Mouse (Mus musculus) c-Kit-negative CD71-positive TER-119-positive erythroid progenitor cells, embryonic 14.5 days (primary cell): ENCODE measurements around the gene Tbl1xr1.

ENCODE experiments used
- DNase-seq: peaks from one replicate; pipeline ENCODE4 v3.0.0-alpha.2; 2013; ENCODE audit warnings: low read depth, low spot score

Gene Tbl1xr1

DNA sequence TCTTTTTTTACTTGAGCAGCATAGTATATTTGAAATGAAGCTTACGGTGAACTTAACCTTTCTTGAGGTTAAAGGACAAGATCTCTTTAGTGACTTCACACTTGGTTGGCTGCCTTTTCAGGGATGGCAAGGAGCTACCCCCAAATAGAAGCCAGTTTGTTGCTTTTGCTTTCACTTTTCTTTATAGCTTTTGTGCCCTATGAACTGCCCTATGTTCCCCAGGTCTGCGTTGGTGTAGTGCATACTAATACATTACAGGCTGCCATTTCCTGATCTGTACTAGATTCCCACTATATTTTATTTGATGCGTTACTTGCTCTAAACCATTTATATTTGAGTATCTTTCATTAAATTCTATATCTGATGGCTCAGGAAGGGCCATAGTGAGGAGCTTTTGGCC lies 127.7 kb downstream of the Tbl1xr1 start:
- no peak for DNase-seq

GRCm38 (mm10) chr3:22221557-22221956 lies 145.1 kb downstream of the Tbl1xr1 start:
- DNase-seq, result no peak

DNA sequence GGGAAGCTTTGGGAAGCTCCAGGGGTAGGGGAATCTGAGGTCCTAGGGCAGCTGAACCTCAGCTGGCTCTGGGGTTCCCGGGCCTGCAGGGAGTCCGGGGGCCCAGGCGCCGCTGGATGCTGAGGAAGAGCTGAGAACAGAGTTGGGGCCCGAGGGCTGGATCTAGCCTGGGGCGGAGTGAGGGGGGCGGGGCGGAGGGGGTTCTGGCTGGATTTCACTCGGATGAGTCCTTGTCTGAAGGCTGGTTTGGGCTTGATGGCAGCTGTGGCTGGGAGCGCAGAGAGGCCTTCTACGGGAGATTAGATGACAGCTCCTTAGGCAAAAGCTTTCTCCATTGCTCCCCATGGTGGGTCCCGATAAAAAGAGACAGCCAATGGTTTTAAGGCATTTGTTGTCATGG lies 145.9 kb downstream of the Tbl1xr1 start:
- DNase-seq, result no peak

DNA sequence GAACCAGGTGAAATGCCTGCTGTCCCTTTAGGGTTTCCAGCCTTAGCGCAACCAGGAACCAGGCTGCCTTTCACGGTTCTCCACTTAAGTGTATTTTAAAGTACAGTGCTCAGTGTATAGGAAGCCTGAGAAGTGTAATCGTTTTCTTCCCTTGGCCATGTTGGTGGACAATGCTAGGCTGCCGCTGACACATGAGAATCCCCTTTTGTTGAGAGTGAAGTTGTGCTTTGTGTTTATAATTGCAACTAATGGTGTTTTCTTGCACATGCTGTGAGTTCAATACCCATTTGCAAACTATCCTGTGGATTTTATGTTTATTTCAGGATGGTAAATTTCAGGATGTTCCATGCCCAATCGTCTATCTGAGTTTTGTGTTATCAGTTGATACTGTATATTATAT lies 146.6 kb downstream of the Tbl1xr1 start:
- DNase-seq, result no peak

DNA sequence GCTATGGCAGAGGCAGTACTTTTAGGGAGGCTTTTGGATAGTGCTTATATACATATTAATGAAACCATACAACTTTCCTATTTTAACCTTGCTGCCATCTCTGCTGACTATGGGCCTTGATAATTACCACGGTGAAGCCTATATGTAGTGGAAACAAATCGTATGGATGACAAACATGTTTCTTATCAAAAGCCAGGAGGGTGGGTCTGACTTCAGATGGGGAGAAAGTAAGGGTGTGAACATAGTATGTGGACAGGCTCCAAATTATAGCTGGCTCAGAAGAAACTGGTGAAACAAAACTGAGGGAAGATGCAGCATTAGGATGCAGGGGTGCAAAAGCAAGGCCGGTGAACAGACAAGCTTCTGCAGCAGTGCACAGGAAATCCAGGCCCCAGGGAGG lies 151.6 kb downstream of the Tbl1xr1 start:
- DNase-seq, result no peak

- no peak for DNase-seq
Measured at GRCm38 (mm10) chr3:22230635-22231034, 154.2 kb downstream of the Tbl1xr1 start.

- no peak for DNase-seq
Measured at GRCm38 (mm10) chr3:22238106-22238900, 161.9 kb downstream of the Tbl1xr1 start.
